Mouse (Mus musculus) kidney, postnatal 10 days (tissue): ENCODE measurements around the gene Sf3a1.
A peak's percentile ranks its signal among the peaks of the same experiment; 100 is the strongest.

Experiments
- DNase-seq: peaks from one replicate; pipeline ENCODE4 v3.0.0; 2021; ENCODE audit warnings: mixed read lengths

Gene Sf3a1

DNA sequence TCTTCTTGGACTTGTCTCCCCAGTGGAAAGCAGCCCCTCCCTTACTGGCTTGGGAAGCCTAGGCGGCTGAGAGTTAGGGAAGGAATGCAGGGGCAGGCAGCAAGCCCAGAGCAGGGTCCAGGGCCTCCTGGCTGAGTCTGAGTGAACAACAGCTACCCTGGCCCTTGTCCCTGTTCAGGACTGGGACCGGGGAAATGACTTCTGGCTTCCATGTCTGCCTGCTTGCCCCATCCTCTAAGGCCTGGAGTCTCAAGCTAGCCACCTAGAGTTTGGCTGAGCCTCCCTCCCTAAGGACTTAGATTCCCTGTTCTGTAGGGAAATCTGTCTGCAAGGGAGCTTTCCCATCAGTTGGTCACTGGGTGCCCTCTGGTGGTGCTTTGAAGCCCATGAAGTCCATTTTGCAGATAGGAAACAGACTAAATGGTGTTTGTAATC, 59.2 kb downstream of the Sf3a1 start:
- DNase-seq, result peak; percentile 89

GRCm38 (mm10) chr11:4219908-4220307, 59.8 kb downstream of the Sf3a1 start:
- DNase-seq, result no peak

- peak; percentile 89 for DNase-seq
Measured at GRCm38 (mm10) chr11:4220443-4221400, 60.6 kb downstream of the Sf3a1 start.

- no peak for DNase-seq
Measured at GRCm38 (mm10) chr11:4222046-4222950, 62.1 kb downstream of the Sf3a1 start.

DNA sequence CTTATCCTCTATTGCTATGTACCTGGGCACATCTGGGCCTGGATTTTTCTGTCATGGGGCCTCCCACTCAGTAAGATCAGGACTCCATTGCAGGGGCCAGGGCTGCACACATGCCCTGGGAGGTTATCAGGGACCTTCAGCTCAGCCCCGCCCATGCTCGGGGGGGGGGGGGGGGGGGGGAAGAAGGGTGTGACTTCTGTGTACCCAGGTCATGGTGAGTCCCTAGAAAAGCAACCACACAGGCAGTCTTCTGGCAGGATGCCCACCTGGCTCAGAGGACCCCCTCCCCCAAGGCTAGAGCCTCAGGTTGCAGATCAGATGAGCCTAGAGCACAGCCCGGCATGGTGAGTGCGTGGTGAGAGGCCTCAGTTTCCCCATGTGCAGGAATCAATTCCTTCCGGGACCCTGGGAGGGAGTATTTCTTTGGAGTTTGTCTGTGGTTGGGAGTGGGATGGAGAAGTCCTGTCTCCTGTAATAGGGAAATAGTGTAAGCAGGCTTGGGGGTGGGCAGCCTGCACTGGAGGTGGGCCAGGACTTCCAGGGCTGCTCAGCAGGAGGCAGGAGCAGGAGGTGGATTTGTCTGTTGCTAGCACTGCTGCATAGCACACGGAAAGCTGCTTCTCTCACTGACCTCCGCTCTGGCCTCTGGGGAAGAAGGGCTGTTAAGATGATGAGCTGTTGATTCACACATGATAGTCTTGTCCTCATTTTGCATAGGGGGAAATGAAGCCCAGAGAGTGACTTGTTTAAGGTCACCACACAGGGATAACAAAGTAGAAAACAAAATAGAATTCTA, 63.4 kb downstream of the Sf3a1 start:
- no peak for DNase-seq

- DNase-seq, result no peak
Measured at GRCm38 (mm10) chr11:4224223-4224622, 64.1 kb downstream of the Sf3a1 start.

DNA sequence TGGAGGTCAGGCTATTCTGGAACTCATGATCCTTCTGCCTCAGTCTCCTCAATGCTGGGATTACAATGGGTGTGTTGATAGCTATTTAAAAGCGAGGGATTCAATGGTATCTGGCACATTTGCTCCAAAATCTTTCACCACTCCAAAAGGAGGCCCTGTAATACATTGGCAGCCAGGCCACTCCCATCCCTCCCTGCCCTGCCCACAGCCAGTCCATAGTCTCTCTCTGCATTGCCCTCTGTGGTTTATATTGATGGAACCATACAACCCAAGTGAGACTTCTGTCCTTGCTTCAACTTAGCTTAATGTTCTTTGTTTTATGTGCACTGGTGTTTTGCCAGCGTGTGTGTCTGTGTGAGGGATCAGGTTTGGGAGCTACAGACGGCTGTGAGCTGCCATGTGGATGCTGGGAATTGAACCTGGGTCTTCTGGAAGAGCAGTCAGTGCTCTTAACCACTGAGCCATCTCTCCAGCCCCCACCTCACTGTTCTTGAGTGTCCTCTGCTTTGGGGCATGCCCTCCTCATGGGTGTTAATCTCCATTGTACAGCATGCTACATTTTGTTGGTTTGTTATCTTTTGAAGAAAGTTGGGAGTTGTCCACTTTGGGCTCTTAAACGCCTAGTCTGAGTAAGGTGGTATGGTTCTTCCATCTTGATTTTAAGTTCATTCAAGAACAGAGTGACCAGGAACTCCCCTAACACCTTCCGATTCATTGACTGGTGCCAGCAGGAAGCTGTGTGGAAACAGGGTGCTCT, 66.6 kb downstream of the Sf3a1 start:
- DNase-seq, result no peak

- no peak for DNase-seq
Measured at GRCm38 (mm10) chr11:4228463-4228862, 68.3 kb downstream of the Sf3a1 start.

- no peak for DNase-seq
Measured at GRCm38 (mm10) chr11:4229841-4230240, 69.7 kb downstream of the Sf3a1 start.

DNA sequence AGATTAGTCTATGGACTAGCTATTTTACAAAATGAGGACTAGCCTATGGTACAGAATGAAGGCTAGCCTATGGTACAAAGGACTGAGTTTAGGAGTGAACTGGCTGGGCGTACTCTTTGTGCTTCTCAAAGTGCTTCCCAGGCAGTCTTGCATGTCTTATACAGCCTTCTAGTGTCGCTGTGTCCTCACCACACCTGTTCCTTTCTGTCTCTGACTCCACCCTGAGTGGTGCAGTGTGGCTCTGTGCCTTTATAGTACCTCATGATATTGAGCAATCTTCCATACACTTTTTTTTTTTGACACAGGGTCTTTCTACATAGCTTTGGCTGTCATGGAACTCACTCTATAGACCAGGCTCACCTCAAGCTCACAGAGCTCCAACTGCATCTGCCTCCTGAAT, 71.3 kb downstream of the Sf3a1 start:
- no peak for DNase-seq
